Mouse (Mus musculus) forebrain, embryonic 12.5 days (tissue): ENCODE measurements at regions not wholly inside any gene's neighbourhood (a gene's known extent, or its start where the extent isn't known, plus 50 kb on each side); places are given as distances from the start of the nearest gene placed in this dataset.
"Not testable (repeated sequence)": the region's sequence is repeated elsewhere in the genome, so short reads cannot be mapped to it uniquely, and the experiment has no call there.

Experiments used
- ATAC-seq: fragments of 200-750 bp; cut with Nextera tagmentation; 2 replicates; pipeline ENCODE4 v1.8.0; 2017; ENCODE audit warnings: moderate TSS enrichment; ENCODE audit not compliant: low FRiP score
- H3K27ac ChIP-seq: fragments of 300-500 bp; sonication (generic); 2 replicates; pipeline ENCODE4 v1.5.1; 2016; ENCODE audit warnings: mild to moderate bottlenecking
- H3K27me3 ChIP-seq: fragments of 300-500 bp; sonication (generic); 2 replicates; pipeline ENCODE4 v1.6.1; 2016; ENCODE audit warnings: mild to moderate bottlenecking
- H3K36me3 ChIP-seq: fragments of 300-500 bp; sonication (generic); replicated peaks from 2 replicates; pipeline ENCODE4 v1.6.1; 2016; ENCODE audit warnings: mild to moderate bottlenecking
- H3K4me1 ChIP-seq: fragments of 300-500 bp; sonication (generic); 2 replicates; pipeline ENCODE4 v1.6.1; 2016
- H3K4me2 ChIP-seq: fragments of 300-500 bp; sonication (generic); 2 replicates; pipeline ENCODE4 v1.6.1; 2016; ENCODE audit warnings: mild to moderate bottlenecking, moderate library complexity
- H3K4me3 ChIP-seq: fragments of 300-500 bp; sonication (generic); replicated peaks from 2 replicates; pipeline ENCODE4 v1.5.1; 2016; ENCODE audit warnings: mild to moderate bottlenecking
- H3K9ac ChIP-seq: fragments of 300-500 bp; sonication (generic); 2 replicates; pipeline ENCODE4 v1.6.1; 2016; ENCODE audit warnings: mild to moderate bottlenecking
- H3K9me3 ChIP-seq: fragments of 300-500 bp; sonication (generic); 2 replicates; pipeline ENCODE4 v1.6.1; 2016
- WGBS: fragments of 180-500 bp; shearing (Covaris S2); methylation state at CpG from one replicate; pipeline ENCODE4 v1.1.7; 2016; 5-methylcytosine and 5-hydroxymethylcytosine counted together

DNA sequence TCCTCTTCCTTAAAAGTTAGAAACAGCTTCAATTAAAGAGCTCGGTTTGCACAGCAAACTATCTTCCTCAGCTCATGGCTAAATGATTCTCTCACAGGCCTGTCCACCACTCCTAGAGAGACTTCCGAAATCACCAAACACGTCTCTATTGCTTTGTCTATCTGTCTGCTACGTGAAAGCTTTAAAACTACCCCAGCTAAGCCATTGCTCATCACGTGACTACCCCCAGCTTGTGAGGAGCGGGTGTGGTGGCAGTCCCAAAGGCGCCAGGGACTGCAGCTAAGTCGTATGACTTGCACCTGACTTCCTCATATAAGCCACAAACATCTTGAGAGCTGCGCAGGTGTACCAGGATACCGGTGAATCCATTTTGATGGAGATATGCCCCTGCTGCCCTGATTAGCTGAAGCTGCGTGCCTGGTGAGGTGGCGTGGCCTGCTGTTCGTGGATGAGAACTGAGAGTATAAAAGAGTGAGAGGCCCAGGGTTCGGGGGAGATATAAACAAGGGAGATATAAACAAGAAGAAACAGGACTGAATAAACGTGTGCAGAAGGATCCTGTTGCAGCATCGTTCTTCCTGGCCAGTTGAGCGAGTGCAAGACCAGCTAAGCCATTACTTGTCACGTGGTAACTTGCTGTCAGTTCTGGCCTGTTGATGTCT lies 105.8 kb upstream of the Intu start:
- H3K9me3 ChIP-seq, H3K4me3 ChIP-seq, H3K4me2 ChIP-seq, H3K9ac ChIP-seq, H3K27ac ChIP-seq, H3K4me1 ChIP-seq, H3K27me3 ChIP-seq, ATAC-seq, H3K36me3 ChIP-seq: not testable (repeated sequence)
- 63% methylated on average over 18 of the region's 18 CpGs for WGBS

DNA sequence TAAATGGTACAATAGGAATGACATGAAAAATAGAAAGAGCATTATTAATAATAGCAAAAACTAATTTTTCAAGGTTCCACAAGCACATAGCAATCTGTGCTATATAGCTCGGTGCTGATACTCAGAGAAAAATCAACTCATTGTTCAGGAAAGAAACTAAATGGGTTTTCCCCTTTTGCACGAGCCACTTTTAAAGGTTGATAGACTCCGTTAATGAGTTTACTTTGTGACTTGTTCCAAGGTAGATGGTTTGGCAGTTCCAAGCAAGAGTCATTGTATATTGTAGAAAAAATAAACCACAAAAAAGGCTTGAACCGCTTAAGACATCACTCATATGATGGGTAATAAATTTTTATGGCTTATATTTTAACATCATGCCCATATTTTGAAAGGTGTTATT lies 105.0 kb upstream of the Intu start:
- Histone ChIP-seq H3K27ac (no peak overlapping the region), H3K27me3 (no peaks in the 10 kb centered on the region), H3K4me2 (no peak overlapping the region), H3K9me3 (no peaks in the 10 kb centered on the region), H3K4me3 (no peak overlapping the region), H3K36me3 (no peaks in the 10 kb centered on the region), H3K4me1 (no peaks in the 10 kb centered on the region), H3K9ac (no peak overlapping the region)
- WGBS, result 87% methylated on average over 4 of the region's 4 CpGs
- no peak for ATAC-seq

DNA sequence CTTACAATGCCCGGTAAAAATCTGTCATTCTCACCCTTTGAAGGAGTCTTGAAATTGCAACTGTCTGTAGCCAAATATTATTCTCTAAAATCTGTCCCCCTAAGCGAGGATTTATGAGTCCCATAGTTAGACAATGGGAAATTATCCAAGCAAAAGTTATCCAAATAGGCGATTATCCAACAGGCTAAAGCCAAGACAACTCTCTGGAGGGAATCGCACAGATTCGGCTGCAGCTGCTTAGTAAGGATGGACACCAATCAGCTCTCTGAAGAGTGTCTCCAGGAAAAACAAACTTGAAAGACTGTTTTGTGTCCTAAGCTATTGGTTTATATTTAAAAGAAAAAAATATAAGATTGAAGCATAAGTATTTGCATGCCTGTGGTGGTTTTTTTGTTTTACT lies 103.1 kb upstream of the Intu start:
- no peak for ATAC-seq
- no peak overlapping the region for H3K4me3 ChIP-seq
- H3K36me3 ChIP-seq, result no peaks in the 10 kb centered on the region
- no peaks in the 10 kb centered on the region for H3K27me3 ChIP-seq
- H3K4me1 ChIP-seq, result no peaks in the 10 kb centered on the region
- no peaks in the 10 kb centered on the region for H3K9me3 ChIP-seq
- no peak overlapping the region for H3K9ac ChIP-seq
- H3K4me2 ChIP-seq, result no peak overlapping the region
- 84% methylated on average over 5 of the region's 5 CpGs for WGBS
- H3K27ac ChIP-seq, result no peak overlapping the region

DNA sequence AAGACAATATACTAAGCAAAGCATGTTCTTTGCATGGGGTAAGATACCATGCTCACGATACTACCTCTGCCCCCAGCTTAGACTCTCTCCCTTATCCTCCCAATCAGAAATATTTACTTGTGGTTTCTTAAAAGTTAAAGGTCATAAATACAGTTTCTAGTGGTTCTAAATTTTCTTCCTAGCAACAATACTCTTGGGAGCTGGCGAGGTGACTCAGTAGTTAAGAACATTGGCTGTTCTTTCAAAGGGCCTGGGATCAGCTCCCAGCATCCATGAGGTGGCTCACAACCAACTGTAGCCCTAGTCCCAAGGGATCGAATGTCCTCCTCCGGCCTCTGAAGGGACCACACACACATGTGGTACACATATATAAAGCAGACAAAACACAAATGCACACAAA lies 92.8 kb upstream of the Intu start:
- Histone ChIP-seq H3K4me2 (no peak overlapping the region), H3K9ac (no peak overlapping the region), H3K9me3 (no peaks in the 10 kb centered on the region), H3K27ac (no peak overlapping the region), H3K27me3 (no peaks in the 10 kb centered on the region), H3K4me3 (no peak overlapping the region), H3K36me3 (no peaks in the 10 kb centered on the region), H3K4me1 (0 out of 2 replicates have a peak, but pooled peaks cover 7% of the 10 kb centered on the region)
- 88% methylated on average over 4 of the region's 4 CpGs for WGBS
- no peak for ATAC-seq

DNA sequence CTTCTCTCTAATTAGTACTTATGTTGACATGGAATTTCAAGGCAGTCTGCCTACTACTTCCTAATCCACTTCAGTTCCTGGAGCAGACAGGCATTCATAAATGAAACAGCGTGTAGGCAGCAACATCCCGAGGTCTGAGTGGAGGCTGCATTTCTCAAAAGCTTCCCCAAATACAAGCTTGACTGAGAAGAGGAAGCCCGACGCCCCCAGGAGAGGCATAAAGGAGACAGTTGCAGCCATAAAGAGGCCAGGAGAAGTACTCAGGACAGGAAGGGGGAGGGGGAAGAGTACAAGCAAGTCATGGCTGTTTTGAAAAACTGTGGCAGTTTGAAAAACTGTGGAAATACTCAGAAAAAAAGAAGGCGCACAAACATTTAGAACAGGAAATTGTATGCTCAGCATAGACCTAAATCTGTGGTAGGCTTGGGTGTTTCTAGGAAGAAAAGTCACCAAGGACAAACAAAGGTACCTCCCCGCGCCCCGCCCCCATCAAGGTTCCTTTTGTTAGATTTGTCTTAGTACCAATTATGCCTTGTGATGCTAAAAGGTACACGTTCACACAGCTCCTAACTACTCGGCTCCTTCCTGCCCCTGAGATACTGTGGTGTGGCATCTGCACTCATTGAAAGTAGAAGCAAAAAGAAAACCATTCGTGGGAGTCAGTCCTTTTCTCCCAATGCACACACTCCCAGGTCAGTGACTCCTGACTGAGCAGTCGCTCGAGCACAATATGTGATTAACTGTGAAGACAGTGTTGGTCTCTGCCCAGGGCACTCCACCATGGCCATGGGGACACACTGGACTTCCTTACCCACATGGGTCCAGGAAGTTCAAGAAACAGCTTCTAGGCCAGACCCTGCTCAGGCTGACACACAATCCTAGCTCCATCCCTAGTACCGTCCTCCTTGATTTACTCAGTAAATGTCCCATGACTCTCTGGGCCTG lies 89.7 kb upstream of the Intu start:
- Histone ChIP-seq H3K4me3 (no peak overlapping the region), H3K27me3 (no peaks in the 10 kb centered on the region), H3K9me3 (no peaks in the 10 kb centered on the region), H3K4me1 (peaks cover 7% of the 10 kb centered on the region; the same call in 1 of the 2 replicates), H3K36me3 (no peaks in the 10 kb centered on the region), H3K9ac (no peak overlapping the region), H3K4me2 (no peak overlapping the region), H3K27ac (no peak overlapping the region)
- WGBS, result 56% methylated on average over 14 of the region's 14 CpGs
- ATAC-seq, result no peak

DNA sequence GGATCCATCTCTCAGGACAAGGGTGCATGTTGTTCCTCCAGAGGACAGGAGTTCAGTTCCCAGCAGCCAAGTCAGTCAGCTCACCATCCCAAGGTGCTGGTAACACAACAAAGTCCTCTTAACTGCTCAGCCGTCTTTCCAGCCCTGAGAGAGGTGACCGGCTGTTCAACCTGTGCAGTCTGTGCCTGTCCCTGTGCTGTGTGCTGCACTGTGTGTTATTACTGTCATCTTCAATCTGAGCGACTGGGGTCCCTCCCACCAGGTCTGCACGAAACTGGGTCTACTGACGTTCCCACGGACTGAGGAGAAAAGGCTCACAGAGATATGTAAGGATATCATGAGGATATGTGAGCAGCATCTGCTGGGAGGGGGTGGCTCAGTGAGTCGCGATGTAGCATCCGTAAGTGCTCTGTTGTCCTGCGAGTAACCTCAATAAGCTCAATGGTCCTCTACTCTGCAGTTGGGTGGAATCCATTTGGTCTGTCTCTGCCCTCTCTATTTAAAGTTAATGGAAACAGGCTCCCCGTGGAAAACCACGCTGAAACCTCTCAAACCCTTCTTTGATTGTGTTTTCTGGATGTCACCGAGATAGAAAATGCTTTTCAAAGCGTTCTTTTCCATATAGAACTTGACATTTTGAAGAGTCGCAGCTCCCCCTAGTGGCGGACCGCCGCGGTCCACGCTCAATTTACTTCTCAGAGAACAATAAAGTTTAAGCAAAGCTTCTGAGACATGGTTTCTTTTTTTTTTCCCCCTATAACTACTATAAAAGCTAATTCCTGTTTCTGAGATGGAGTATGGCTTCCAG lies 87.1 kb upstream of the Intu start:
- Histone ChIP-seq H3K9ac (0 out of 2 replicates have a peak overlapping the region, but pooled peaks have one; percentile 17), H3K9me3 (no peaks in the 10 kb centered on the region), H3K4me1 (peaks cover 7% of the 10 kb centered on the region; the same call in 1 of the 2 replicates), H3K4me2 (peak overlapping the region; percentile 41), H3K36me3 (no peaks in the 10 kb centered on the region), H3K27me3 (no peaks in the 10 kb centered on the region), H3K27ac (no peak overlapping the region), H3K4me3 (no peak overlapping the region)
- ATAC-seq, result peak; percentile 69
- 30% methylated on average over 20 of the region's 20 CpGs for WGBS

DNA sequence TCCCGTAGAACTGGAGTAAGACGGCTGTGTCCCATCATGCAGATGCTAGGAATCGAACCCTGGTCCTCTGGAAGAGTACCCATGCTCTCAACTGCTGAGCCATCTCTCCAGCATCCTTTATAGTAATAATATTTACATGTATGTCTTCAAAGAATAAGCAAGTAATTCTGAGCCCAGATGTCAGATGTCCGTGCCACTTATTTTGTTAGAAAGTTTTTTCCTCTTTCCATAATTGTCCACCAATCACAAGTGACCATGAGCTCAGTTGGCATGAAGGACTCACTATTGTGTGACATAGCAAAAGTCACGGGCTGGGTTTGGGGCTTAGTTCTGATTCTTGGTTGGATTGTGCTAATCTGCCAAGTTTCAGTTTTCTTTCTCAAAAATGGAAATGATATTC lies 78.1 kb upstream of the Intu start:
- Histone ChIP-seq H3K36me3 (no peaks in the 10 kb centered on the region), H3K4me3 (no peak overlapping the region), H3K4me2 (no peak overlapping the region), H3K9me3 (no peaks in the 10 kb centered on the region), H3K27me3 (no peaks in the 10 kb centered on the region), H3K4me1 (no peaks in the 10 kb centered on the region), H3K27ac (no peak overlapping the region), H3K9ac (no peak overlapping the region)
- 86% methylated on average over 5 of the region's 5 CpGs for WGBS
- no peak for ATAC-seq

DNA sequence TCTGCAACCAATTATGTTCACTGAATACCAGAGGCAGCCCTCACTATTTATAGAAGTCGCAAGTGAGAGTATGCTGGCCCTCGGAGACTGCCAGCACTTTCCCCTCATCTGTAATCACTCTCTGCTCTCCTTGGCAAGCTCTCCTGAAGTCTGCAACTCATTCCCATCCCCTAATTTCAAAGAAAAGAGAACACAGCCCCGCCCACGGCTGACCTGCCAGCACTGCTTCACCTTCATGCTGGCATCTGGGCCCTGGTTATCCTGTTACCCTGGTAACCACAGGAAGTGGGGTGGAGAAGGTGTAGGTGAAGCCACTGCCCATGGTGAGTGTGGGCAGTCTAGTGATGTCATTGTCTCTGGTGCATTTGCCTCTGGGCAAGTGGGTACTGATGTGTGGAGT lies 77.5 kb upstream of the Intu start:
- no peak overlapping the region for H3K4me2 ChIP-seq
- no peaks in the 10 kb centered on the region for H3K9me3 ChIP-seq
- no peaks in the 10 kb centered on the region for H3K27me3 ChIP-seq
- no peak overlapping the region for H3K4me3 ChIP-seq
- no peaks in the 10 kb centered on the region for H3K4me1 ChIP-seq
- no peak overlapping the region for H3K27ac ChIP-seq
- ATAC-seq, result no peak
- 58% methylated on average over 4 of the region's 4 CpGs for WGBS
- H3K9ac ChIP-seq, result no peak overlapping the region
- no peaks in the 10 kb centered on the region for H3K36me3 ChIP-seq

DNA sequence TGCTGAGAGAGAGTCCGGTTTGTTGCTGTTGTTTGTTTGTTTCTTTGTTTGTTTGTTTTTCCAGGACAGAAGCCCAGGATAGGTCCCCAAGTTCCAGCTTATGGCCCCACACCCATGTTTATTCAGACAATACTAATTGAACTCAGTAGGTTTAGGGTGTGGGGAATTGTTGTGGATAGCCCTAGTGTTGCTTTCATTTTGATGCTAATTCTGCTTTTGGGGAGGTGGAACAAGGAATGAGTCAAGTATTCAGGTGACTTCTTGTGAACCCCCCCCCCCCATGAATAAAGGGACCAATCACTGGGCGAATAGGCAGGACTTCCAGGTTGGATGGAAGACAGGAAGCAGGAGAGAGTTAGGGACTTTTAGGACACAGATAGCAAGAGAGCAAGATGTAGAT lies 75.0 kb upstream of the Intu start:
- 72% methylated on average over 2 of the region's 2 CpGs for WGBS
- H3K4me2 ChIP-seq, result no peak overlapping the region
- H3K9me3 ChIP-seq, result no peaks in the 10 kb centered on the region
- no peaks in the 10 kb centered on the region for H3K27me3 ChIP-seq
- H3K9ac ChIP-seq, result no peak overlapping the region
- no peak for ATAC-seq
- no peak overlapping the region for H3K27ac ChIP-seq
- H3K4me1 ChIP-seq, result no peaks in the 10 kb centered on the region
- no peaks in the 10 kb centered on the region for H3K36me3 ChIP-seq
- no peak overlapping the region for H3K4me3 ChIP-seq

DNA sequence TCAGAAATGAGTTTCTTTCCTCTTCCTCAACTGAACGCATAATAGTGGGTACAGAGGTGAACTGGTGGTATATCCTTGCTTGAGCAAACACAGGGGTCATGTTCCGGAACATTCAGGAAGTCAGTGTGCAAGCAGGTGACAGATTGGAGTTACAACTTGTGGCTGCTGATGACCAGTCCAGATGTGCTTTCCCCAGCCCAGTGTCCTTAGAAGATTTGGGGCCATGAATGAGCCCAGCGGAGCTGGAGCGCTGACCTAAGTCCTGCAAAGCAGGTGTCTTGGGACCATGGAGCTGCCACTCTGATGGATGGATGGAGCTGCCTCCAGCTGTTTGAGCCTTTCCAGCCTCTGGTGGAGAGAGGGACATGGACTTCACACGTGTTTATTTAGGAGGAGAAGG lies 72.6 kb upstream of the Intu start:
- no peaks in the 10 kb centered on the region for H3K4me1 ChIP-seq
- H3K27ac ChIP-seq, result no peak overlapping the region
- H3K4me3 ChIP-seq, result no peak overlapping the region
- no peak for ATAC-seq
- no peaks in the 10 kb centered on the region for H3K27me3 ChIP-seq
- no peak overlapping the region for H3K4me2 ChIP-seq
- H3K9ac ChIP-seq, result no peak overlapping the region
- no peaks in the 10 kb centered on the region for H3K9me3 ChIP-seq
- H3K36me3 ChIP-seq, result no peaks in the 10 kb centered on the region
- WGBS, result 88% methylated on average over 5 of the region's 5 CpGs

DNA sequence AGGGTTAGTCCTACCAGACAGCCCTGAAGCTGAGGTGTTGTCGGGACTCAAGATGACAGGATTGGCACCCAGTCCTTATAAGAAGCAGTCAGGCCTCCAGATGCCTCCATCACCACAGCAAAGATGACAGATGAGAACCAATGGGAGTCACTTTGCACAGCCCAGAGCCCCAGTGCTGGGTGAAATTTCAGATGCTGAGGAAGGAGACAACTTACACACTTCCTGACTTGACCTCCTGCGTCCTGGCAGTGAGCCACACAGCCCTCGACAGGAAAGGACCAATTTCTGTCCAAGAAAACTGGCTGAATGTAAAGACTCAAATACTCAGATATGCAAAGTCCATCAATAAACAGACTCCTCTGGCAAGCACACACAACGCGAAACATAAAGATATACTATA lies 67.6 kb upstream of the Intu start:
- 85% methylated on average over 5 of the region's 5 CpGs for WGBS

DNA sequence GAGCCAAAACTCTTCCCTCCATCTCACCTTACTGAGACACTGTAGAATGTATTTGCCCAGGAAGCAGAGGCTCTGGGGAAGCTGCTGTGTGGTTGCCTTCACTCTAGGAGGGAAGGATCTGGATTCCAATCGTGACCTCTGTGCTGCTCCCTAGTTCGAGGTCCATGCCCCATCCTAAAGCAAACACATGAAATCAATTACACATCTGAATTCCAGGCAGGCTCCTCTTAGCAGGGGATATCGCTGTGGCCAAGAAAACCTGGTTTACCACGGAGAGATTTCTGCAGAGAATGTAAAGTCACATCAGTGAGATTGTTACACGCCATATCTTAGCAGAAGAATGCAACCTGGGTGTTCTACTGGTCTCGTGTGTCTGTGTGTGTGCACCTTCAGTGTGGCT lies 61.0 kb upstream of the Intu start:
- ATAC-seq, result no peak
- H3K4me2 ChIP-seq, result no peak overlapping the region
- H3K36me3 ChIP-seq, result no peaks in the 10 kb centered on the region
- no peak overlapping the region for H3K27ac ChIP-seq
- H3K4me3 ChIP-seq, result no peak overlapping the region
- H3K9me3 ChIP-seq, result no peaks in the 10 kb centered on the region
- no peaks in the 10 kb centered on the region for H3K4me1 ChIP-seq
- 74% methylated on average over 6 of the region's 6 CpGs for WGBS
- H3K27me3 ChIP-seq, result no peaks in the 10 kb centered on the region
- no peak overlapping the region for H3K9ac ChIP-seq

More for the DNA sequence above, 67.6 kb upstream of the Intu start:
- no peak overlapping the region for H3K9ac ChIP-seq
- no peak for ATAC-seq
- H3K4me2 ChIP-seq, result no peak overlapping the region
- no peaks in the 10 kb centered on the region for H3K36me3 ChIP-seq
- no peaks in the 10 kb centered on the region for H3K4me1 ChIP-seq
- H3K9me3 ChIP-seq, result no peaks in the 10 kb centered on the region
- H3K27ac ChIP-seq, result no peak overlapping the region
- H3K27me3 ChIP-seq, result no peaks in the 10 kb centered on the region
- H3K4me3 ChIP-seq, result no peak overlapping the region
